Mouse (Mus musculus): ENCODE results near the gene Smg5. TPM values are rescaled to one million over a fixed set of nuclear protein-coding genes. Genes with fewer than 3 reads are reported as not detected.
"Not testable (repeated sequence)": the region's sequence is repeated elsewhere in the genome, so short reads cannot be mapped to it uniquely, and the experiment has no call there.

Gene Smg5
- polyA plus RNA-seq, 1 experiment from 2014 or later, result 47.6 TPM

DNA sequence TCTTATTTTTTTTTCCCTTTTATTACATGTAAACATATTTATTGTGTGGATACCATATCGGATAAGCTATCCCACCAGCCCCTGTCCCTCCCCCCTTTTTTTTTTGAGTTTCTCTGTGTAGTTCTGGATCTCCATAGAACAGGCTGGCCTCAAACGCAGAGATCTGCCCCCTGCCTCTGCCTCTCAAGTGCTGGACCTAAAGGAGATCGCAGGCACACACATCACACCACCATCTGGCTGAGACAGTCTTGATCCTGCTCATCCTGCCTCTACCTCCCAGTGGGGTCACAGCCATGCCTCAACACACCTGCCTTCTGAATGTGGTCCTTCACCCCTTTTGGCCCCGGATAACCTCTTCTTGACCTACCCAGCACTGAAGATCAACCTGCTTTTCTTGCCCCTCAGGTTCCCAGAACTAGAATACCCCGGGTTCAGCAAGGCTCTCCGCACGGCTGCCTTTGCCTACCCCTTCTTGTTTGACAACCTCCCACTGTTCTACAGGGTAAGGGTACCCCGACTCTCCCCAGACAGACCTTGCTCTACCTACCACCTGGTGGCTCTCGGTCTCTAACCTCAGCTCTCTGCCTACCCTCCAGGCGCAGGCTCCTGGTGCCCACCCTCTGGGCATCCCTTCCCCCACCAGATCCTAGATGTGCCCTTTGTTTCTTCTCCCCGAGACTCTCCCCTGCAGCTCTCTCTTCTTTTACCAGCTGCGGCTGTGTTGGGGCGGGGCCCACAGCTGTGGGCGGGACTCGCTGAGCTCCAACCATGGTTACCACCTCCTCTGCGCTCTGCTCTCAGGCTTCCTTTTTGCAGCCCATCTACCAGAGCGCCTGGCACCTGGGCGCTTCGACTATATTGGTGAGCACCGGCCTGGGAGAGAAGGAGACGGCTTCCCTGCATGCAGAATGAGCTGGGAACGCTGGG lies 45.6 kb downstream of the Smg5 start:
- not testable (repeated sequence) for H3K36me3 ChIP-seq (ENCODE audit: control insufficient read depth, insufficient read depth, low read length); H3K27me3 ChIP-seq (ENCODE audit: control insufficient read depth, insufficient read depth, low read length); H3K9me3 ChIP-seq (ENCODE audit: control insufficient read depth, low read length); H3K4me1 ChIP-seq (ENCODE audit: control insufficient read depth, insufficient read depth, low read length)
- Histone ChIP-seq H3K4me3 (ENCODE audit: low read depth, low read length) (peak overlapping the region; percentile 12; the same call in 1 of the 2 replicates), H3K27ac (ENCODE audit: low read depth, low read length) (peak overlapping the region; percentile 75), H3K4me2 (ENCODE audit: low read depth, low read length) (peak overlapping the region; percentile 41), H3K9ac (replicated peaks; ENCODE audit: low read depth, low read length) (peak overlapping the region; percentile 32; the same call in 1 of the 2 replicates)
- peak; percentile 87 for ATAC-seq (ENCODE audit: low read depth)
- 7% methylated on average over 19 of the region's 22 CpGs for WGBS

DNA sequence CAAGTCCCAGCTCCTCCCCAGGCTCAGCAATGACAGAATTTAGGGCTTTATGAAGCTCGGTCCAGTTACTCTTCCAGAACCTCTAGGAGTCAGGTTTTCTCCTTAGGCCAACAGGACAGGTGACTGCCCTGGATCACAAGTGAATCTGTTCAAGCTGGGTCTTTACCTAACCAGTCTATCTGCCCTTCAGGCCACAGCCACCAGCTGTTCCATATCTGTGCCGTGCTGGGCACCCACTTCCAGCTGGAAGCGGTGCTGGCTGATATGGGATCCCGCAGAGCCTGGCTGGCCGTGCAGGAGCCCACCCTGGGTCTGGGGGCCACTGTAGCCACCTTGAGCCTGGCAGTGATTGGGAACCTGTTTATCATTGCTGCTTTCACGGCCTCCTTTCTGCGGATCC lies 46.3 kb downstream of the Smg5 start:
- not testable (repeated sequence) for H3K9ac ChIP-seq (replicated peaks; ENCODE audit: low read depth, low read length); H3K27ac ChIP-seq (ENCODE audit: low read depth, low read length); H3K4me1 ChIP-seq (ENCODE audit: control insufficient read depth, insufficient read depth, low read length); H3K4me2 ChIP-seq (ENCODE audit: low read depth, low read length); H3K27me3 ChIP-seq (ENCODE audit: control insufficient read depth, insufficient read depth, low read length); H3K36me3 ChIP-seq (ENCODE audit: control insufficient read depth, insufficient read depth, low read length); H3K9me3 ChIP-seq (ENCODE audit: control insufficient read depth, low read length); H3K4me3 ChIP-seq (ENCODE audit: low read depth, low read length)
- WGBS, result 41% methylated on average over 1 of the region's 7 CpGs
- peak; percentile 31 for ATAC-seq (ENCODE audit: low read depth)

DNA sequence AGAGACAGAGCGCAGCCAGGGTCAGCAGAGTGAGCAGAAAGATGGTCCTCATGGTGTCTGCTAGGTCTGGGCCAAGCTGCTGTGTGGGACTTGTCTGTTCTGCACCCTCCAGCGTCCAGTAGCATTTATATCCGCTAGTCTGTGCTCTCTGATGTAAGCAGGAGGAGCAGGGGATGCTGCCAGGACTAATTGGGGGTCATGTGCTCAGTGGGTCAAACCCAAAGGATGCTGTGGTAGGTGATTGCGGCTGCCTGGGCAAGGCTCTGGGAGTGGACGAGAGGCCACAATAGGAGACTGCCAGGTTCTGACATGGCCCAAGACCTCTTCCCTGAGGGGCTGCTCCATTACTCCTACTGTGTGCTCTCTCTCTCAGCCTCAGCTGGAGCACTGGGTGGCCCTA lies 48.3 kb downstream of the Smg5 start, which contains the start of gene Bglap:
Gene Bglap (minus strand): TSS at position 101 of the 400 bp plus-strand sequence.
- Histone ChIP-seq H3K4me1 (ENCODE audit: control insufficient read depth, insufficient read depth, low read length) (no peaks in the 10 kb centered on the region), H3K9ac (replicated peaks; ENCODE audit: low read depth, low read length) (no peak within 1 kb of the TSS), H3K4me2 (ENCODE audit: low read depth, low read length) (no peak within 1 kb of the TSS), H3K27ac (ENCODE audit: low read depth, low read length) (no peak within 1 kb of the TSS), H3K27me3 (ENCODE audit: control insufficient read depth, insufficient read depth, low read length) (no peaks in the 10 kb centered on the region), H3K36me3 (ENCODE audit: control insufficient read depth, insufficient read depth, low read length) (no peaks in the 10 kb centered on the region), H3K4me3 (ENCODE audit: low read depth, low read length) (no peak within 1 kb of the TSS), H3K9me3 (ENCODE audit: control insufficient read depth, low read length) (no peaks in the 10 kb centered on the region)
- WGBS, result 76% methylated on average over 5 of the region's 5 CpGs
- ATAC-seq (ENCODE audit: low read depth), result no peak

DNA sequence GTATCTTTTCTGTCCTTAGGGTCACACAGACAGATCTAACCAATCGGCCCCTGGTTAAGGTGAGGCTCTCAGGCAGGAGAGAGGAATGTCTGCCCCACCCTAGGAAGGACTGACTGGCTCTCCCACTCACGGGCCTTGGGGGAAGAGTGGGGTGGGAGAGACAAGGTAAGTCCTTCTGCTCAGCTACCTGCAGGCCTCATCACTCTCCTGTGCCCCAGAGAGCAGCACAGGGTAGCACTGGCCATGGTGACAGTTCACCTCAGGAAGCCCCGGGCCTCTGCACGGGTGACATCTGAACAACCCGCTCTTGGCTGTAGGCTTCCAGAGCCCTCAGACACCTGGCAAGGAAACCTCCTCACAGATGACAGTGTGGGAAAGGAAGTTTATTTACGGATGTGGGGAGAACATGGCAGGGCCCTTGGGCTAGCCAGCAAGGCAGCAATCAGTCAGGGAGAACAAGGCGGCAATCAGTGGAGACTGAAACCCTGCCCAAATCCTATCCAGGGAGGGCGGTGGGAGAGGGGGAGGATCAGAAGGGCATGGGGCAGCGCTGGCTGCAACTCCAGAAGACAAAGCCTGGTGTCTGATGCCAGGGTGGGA lies 57.8 kb downstream of the Smg5 start:
- H3K27ac ChIP-seq (ENCODE audit: low read depth, low read length), result no peak overlapping the region

DNA sequence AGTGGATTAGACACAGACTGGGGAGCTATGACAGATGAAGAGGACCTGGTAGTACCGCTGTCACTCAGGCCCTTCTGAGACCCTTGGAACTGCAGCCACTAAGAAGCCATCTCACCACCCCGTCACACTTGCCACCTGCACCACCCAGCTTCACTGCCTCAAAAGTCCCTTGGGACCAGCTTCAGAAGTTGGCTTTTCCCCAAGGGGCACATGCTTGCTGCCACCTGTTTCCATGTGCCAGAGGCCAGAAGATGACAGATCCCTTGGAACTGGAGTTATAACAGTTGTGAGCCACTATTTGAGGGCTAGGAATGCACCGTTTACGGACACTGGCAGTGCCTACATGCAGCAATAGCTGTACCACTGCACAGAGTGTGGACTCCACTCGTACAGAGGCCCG lies 59.2 kb downstream of the Smg5 start:
- Histone ChIP-seq H3K9me3 (ENCODE audit: control insufficient read depth, low read length) (no peaks in the 10 kb centered on the region), H3K9ac (replicated peaks; ENCODE audit: low read depth, low read length) (no peak overlapping the region), H3K36me3 (ENCODE audit: control insufficient read depth, insufficient read depth, low read length) (no peaks in the 10 kb centered on the region; the same call in 1 of the 2 replicates), H3K4me1 (ENCODE audit: control insufficient read depth, insufficient read depth, low read length) (no peaks in the 10 kb centered on the region), H3K4me2 (ENCODE audit: low read depth, low read length) (no peak overlapping the region), H3K27ac (ENCODE audit: low read depth, low read length) (no peak overlapping the region), H3K27me3 (ENCODE audit: control insufficient read depth, insufficient read depth, low read length) (no peaks in the 10 kb centered on the region), H3K4me3 (ENCODE audit: low read depth, low read length) (no peak overlapping the region)
- 0 out of 2 replicates have a peak, but pooled peaks have one; percentile 34 for ATAC-seq (ENCODE audit: low read depth)
- WGBS, result 96% methylated on average over 6 of the region's 6 CpGs

More for the DNA sequence above, 57.8 kb downstream of the Smg5 start:
- WGBS, result 91% methylated on average over 9 of the region's 9 CpGs
- H3K4me2 ChIP-seq (ENCODE audit: low read depth, low read length), result no peak overlapping the region
- no peak overlapping the region for H3K9ac ChIP-seq (replicated peaks; ENCODE audit: low read depth, low read length)
- no peak overlapping the region for H3K4me3 ChIP-seq (ENCODE audit: low read depth, low read length)
- no peaks in the 10 kb centered on the region for H3K4me1 ChIP-seq (ENCODE audit: control insufficient read depth, insufficient read depth, low read length)
- ATAC-seq (ENCODE audit: low read depth), result no peak
- no peaks in the 10 kb centered on the region for H3K9me3 ChIP-seq (ENCODE audit: control insufficient read depth, low read length)
- no peaks in the 10 kb centered on the region for H3K27me3 ChIP-seq (ENCODE audit: control insufficient read depth, insufficient read depth, low read length)
- no peaks in the 10 kb centered on the region; the same call in 1 of the 2 replicates for H3K36me3 ChIP-seq (ENCODE audit: control insufficient read depth, insufficient read depth, low read length)

DNA sequence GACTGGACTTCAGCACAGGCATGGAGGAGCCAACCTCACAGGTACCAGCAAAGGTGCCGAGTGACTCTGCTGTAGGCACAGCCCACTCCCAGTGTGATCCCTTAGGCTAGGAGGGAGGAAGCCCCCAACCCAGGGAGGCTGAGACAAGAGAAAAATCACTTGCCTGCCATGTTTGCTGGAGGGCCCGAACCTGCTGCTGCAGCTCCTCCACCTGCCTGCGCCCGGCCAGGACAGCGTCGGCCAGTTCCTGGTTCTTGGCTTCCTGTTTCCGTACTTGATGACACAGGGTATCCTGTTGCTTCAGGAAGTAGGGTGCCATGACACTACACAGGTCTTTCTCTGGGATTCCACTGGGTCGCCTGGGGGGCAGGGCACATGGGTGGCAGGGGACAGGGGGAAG lies 59.7 kb downstream of the Smg5 start:
- H3K9ac ChIP-seq (replicated peaks; ENCODE audit: low read depth, low read length), result no peak overlapping the region
- H3K4me2 ChIP-seq (ENCODE audit: low read depth, low read length), result no peak overlapping the region
- no peak overlapping the region for H3K4me3 ChIP-seq (ENCODE audit: low read depth, low read length)
- H3K36me3 ChIP-seq (ENCODE audit: control insufficient read depth, insufficient read depth, low read length), result no peaks in the 10 kb centered on the region; the same call in 1 of the 2 replicates
- no peaks in the 10 kb centered on the region for H3K9me3 ChIP-seq (ENCODE audit: control insufficient read depth, low read length)
- ATAC-seq (ENCODE audit: low read depth), result no peak
- no peak overlapping the region for H3K27ac ChIP-seq (ENCODE audit: low read depth, low read length)
- no peaks in the 10 kb centered on the region for H3K4me1 ChIP-seq (ENCODE audit: control insufficient read depth, insufficient read depth, low read length)
- H3K27me3 ChIP-seq (ENCODE audit: control insufficient read depth, insufficient read depth, low read length), result no peaks in the 10 kb centered on the region
- WGBS, result 96% methylated on average over 8 of the region's 8 CpGs

DNA sequence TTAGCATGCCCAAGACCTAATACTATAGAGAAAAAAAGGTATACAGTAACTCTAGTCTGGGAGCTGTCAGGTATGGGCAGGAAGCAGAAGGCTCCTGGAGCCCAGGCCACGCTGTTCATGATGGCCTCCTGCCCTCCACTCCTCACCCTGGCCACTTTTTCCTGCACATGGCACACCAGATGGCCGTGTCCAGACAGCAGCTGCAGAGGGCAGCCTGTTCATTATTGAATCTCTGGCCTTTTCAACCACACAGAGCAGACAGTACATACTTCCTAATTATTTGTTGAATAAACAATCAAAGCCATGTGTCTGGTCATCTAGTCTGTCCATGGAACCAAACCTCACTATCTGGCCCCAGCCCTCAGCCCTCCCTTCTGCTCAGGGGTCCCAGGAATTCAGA lies 62.6 kb downstream of the Smg5 start:
- ATAC-seq (ENCODE audit: low read depth), result no peak
- H3K27me3 ChIP-seq (ENCODE audit: control insufficient read depth, insufficient read depth, low read length), result no peaks in the 10 kb centered on the region
- H3K9me3 ChIP-seq (ENCODE audit: control insufficient read depth, low read length), result no peaks in the 10 kb centered on the region
- no peak overlapping the region for H3K9ac ChIP-seq (replicated peaks; ENCODE audit: low read depth, low read length)
- H3K4me3 ChIP-seq (ENCODE audit: low read depth, low read length), result no peak overlapping the region
- H3K4me1 ChIP-seq (ENCODE audit: control insufficient read depth, insufficient read depth, low read length), result no peaks in the 10 kb centered on the region
- WGBS, result 65% methylated on average over 2 of the region's 2 CpGs
- H3K4me2 ChIP-seq (ENCODE audit: low read depth, low read length), result no peak overlapping the region
- H3K36me3 ChIP-seq (ENCODE audit: control insufficient read depth, insufficient read depth, low read length), result no peaks in the 10 kb centered on the region; the same call in 1 of the 2 replicates
- H3K27ac ChIP-seq (ENCODE audit: low read depth, low read length), result no peak overlapping the region

DNA sequence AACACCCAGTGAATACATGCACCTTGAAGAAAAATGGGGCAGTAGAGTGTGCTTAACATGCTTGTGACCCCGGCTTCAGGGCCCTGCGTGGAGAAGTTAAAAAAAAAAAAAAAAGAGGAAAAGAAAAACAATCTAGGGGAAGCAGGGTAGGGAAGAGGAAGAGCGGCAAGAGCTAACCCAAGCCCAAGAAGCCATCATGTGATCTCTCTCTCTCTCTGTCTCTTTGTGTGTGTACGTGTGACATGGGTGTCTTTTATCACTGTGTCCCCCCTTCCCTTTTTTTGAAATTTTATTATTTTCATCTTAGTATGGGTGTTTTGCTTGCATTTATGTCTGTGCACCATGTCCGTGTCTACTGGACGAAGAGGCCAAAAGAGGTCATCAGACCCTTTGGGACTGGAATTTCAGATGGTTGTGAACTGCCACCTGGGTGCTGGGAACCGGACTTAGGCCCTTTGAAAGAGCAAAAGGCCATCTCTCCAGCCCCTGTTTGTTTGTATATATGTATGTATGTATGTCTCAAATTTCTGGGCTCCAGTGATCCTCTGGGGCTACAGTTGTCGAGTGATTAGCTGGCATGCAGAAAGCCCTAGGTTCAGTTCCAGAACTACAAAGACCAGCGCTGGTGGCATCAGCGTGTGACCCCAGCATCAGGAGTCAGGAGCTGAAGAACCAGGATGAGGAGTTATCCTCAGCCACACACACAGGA lies 67.6 kb downstream of the Smg5 start:
- 94% methylated on average over 10 of the region's 10 CpGs for WGBS
- Histone ChIP-seq H3K4me3 (ENCODE audit: low read depth, low read length) (no peak overlapping the region), H3K4me1 (ENCODE audit: control insufficient read depth, insufficient read depth, low read length) (no peaks in the 10 kb centered on the region), H3K9me3 (ENCODE audit: control insufficient read depth, low read length) (no peaks in the 10 kb centered on the region), H3K27me3 (ENCODE audit: control insufficient read depth, insufficient read depth, low read length) (no peaks in the 10 kb centered on the region), H3K4me2 (ENCODE audit: low read depth, low read length) (no peak overlapping the region), H3K27ac (ENCODE audit: low read depth, low read length) (no peak overlapping the region), H3K36me3 (ENCODE audit: control insufficient read depth, insufficient read depth, low read length) (no peaks in the 10 kb centered on the region), H3K9ac (replicated peaks; ENCODE audit: low read depth, low read length) (no peak overlapping the region)
- no peak for ATAC-seq (ENCODE audit: low read depth)
